Mouse (Mus musculus) T-cell, adult 2 months (primary cell): Measurements from ENCODE around the gene Lfng.

ENCODE experiments used
- DNase-seq: peaks from one replicate; pipeline ENCODE4 v3.0.0; 2022; ENCODE audit warnings: low spot score

The Lfng gene

DNA sequence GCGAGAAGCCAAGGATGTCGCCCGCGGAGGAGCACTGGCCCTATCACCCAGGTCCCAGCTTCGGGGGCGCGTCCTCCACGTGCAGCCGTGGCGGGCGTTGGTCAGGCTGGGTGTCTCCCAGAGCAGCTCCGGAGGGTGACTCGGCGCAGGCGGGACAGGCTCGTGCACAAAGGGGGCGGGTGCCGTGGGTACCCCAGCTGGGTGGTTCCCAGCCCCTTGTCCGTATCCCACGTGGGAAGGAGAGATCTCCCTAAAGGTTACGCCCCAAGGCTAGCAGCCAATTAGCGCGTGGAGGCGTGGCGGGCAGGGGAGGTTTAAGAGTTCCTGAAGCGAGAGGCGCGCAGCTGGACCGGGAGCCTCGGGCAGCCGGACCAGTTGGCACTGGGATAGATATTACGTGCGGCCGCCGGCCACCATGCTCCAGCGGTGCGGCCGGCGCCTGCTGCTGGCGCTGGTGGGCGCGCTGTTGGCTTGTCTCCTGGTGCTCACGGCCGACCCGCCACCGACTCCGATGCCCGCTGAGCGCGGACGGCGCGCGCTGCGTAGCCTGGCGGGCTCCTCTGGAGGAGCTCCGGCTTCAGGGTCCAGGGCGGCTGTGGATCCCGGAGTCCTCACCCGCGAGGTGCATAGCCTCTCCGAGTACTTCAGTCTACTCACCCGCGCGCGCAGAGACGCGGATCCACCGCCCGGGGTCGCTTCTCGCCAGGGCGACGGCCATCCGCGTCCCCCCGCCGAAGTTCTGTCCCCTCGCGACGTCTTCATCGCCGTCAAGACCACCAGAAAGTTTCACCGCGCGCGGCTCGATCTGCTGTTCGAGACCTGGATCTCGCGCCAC is at the start of gene Lfng:
TSS of gene Lfng (plus strand) at position 320 of the 835 bp plus-strand sequence.
- DNase-seq, result peak; percentile 81

DNA sequence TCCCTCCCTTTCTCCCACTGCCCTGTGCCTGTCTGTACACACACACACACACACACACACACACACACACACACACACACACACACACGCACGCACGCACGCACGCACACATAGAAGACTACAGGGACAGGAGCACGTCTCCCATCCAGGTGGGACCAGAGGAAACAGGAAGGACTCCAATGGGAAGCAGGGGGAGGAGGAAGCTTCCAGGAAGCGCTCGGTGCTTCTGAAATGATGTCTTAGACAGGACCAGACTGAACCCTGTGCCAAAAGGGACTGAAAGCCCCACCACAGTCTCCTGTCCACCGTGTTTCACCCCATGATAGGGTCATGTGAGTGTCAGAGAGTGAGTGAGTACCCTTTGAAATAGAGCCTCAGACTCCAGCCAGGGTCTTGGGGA is 44.5 kb upstream of the Lfng start:
- no peak for DNase-seq

DNA sequence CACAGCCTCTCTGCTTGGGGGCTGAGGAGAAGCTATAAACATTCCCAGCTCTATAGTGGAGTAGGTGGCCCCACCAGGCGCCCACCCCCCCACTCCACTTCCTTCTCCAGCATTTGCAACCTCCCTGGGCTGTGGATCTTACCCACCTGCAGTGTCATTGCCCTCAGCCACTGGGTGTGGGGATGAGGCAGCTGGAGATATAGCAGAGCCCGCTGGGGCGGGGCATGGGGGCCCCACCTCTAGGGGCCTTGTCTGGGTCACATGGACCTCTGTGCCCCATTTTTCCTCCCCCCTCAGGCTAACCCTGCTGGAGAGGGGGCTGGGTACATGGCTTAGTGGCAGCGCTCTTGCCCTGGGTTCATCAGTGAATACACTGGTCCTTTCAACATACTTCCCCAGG is 42.2 kb upstream of the Lfng start, which contains the start of gene Grifin:
TSS of gene Grifin (minus strand) at position 176 of the 400 bp plus-strand sequence.
- no peak for DNase-seq

DNA sequence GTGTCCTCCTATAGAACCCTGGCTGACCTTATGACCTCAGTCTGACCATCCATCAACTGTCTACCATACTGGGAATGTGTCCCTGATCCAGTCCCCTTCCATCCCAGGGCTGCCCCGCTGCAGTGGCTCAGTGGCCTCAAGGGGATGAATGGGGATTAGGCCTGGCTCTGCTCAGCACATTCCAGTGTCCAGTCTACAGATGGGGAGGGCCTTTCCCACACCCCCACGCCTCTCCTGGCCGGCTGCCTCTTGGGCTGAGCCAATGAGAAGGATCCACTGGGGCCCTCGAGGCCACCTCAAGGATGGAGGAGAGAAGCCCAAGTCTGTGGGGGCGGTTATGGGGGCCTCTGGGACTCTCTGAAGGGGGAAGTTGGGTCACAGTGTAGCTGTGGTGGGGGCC is 41.7 kb upstream of the Lfng start:
- no peak for DNase-seq

DNA sequence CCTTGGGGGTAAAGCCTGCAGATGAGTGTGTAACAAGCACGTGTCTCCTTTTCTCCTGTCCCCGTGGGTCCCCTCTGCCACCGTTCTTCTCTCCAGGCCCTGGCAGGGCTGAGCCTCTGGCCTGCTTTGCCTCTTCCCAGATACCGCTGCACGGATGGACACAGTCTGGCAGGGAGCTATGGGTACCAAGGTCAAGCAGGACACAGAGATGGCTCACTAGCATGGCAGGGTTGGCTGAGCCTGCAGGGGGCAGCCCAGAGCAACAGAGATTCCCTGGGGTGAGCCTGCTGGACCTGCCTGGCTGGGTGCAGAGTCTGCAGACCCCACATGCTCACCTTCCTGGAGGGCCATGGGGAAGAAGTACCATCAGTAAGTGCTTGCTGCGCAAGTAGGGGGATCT is 41.3 kb upstream of the Lfng start:
- DNase-seq, result peak; percentile 46

DNA sequence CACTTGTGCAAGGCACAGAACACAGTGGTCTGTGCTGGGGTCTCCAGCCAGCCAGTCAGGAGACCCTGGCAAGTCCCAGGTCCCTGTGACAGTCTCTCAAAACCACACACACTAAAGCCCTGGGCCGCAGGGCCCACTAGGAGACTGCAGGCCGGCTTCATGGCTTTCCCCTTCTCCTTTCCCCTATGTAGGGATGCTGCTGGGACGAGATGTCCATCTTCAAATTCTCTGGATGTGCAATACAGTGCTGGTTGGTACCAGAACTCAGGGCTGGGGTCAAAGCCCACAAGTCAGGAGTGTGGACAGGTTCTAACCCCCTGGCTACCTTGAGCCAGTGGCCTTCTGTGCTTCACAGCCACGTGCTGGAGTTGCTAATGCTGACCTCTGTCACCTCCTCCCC is 40.8 kb upstream of the Lfng start:
- DNase-seq, result no peak

DNA sequence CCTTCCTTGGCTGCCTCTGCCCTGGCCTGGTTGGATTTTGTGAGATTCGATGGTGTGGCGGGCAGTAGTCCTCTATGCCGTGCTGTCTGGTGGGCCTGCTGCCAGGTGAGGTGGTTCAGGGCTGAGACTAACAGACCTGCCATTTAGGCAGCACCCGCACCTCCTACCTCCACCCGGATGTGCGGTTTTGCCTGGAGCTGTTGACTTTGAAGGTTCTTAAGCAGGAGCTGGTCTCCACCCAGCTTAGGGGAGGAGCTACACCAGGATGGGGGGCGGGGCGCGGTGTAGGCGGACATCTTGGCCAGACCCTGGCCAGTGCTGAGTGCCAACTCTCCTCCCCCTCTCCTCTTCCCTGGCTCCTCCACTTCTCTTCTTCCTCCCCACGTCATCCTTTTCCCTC is 39.8 kb upstream of the Lfng start:
- peak; percentile 92 for DNase-seq

DNA sequence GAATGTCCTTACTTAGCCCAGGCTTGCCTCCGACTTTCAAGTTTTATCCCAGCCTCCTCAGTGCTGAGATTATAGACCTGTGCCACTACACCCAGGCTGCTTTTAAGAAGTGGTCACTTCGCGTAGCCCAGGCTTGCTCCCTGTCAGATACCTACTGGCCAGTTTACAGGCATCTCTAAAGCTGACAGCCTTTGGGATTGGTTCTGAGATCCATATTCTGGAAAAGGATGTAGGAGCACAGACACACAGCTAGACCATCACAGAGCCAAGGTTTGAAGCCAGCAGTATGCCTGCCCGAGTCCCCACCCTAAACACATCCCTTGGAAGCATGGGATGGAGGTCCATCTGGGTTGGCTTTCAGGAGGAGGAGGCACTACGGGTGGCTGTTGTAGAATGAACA is 39.4 kb upstream of the Lfng start:
- DNase-seq, result no peak

DNA sequence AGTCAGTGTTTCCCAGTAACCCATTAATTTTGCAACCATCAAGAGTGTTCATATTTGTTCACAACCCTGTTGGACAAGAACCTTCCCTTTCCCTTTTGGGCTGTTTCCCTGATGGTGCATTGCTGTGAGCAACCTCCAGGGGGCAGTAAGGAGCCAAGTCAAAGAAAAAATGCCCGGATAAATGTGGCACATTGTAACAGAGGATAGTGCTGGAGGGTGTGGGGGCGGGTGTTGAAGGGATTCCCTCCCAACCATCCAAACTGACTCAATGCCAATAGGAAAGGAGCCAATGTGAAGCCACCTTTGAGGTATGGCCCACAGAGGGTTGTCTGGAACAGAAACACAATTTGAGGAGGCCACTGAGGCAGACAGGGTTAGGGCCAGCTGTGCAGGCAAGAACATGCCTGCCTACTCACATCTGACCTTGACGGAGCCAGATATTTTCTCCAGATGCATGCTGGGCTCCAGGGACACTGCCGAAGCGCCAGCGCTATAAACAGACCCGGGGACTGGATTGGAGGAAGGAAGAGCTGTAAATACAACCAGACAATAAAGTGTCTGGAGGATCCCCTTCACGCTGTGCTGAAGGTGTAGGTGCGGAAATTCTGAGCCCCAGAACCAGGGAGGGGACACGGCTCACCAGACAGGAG is 38.7 kb upstream of the Lfng start:
- DNase-seq, result peak; percentile 70

DNA sequence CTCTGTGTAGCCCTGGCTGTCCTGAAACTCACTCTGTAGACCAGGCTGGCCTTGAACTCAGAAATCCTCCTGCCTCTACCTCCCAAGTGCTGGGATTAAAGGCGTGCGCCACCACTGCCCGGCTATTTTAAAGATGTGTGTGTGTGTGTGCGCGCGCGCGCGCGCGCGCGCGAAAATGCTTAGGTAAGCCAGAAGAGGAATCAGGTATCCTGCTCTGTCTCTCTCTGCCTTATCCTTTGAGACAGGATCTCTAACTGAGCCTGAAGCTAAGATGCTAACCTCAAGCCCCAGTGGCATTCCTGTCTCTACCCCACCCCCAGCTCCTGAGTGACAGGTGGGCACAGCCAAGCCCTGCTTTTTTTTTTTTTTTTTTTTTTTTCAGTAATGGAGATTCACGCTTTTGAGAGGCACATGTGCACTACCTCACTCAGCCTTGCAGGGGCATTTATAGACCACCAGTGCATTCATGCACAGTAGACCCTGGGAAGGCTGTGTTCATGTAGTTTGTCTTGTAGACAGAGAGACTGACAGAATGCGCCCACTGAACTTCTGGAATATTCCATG is 38.0 kb upstream of the Lfng start:
- DNase-seq, result no peak

DNA sequence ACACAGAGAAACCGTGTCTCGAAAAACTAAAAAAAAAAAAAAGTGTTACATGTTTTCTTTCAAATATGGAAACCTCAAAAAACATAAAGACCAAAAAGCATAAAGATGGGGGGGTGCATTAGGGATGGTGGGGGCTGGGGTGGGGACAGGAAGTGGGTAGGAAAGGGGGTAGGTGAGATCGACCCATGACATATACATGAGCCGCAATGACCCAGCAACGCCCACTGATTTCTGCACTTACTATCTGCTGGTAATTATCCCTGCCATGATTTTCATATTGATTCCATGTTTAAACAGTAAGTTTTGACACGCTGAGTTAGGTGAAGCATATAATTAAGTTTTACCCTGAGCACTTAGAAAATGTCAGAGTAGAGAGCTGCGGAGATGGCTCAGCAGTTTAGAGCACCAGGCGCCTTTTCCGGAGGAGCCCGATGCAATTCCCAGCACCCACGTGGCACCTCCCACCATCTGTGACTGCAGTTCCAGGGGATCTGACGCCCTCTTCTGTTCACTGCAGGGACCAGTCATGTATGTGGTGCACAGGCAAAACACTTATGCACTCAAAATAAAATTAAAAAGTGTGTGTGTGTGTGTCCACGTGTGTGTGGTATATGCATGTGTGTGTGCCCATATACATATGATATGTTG is 36.8 kb upstream of the Lfng start:
- peak; percentile 59 for DNase-seq

DNA sequence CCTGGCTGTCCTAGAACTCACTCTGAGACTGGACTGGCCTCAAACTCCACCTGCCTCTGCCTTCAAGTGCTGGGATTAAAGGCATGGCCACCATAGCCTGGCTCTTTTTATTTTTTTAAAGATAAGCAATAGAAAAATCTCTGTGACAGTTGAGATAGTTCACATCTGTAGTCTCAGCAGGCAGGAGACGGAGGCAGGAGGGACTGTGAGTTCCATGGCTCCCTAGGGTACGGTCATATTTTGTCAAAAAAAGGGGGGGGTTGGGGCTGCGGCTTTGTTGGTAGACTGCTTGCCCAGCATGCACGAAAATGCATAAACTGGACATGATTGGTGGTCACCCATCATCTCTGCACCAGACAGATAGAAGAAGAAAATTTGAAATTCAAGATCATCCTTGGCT is 35.9 kb upstream of the Lfng start:
- no peak for DNase-seq

DNA sequence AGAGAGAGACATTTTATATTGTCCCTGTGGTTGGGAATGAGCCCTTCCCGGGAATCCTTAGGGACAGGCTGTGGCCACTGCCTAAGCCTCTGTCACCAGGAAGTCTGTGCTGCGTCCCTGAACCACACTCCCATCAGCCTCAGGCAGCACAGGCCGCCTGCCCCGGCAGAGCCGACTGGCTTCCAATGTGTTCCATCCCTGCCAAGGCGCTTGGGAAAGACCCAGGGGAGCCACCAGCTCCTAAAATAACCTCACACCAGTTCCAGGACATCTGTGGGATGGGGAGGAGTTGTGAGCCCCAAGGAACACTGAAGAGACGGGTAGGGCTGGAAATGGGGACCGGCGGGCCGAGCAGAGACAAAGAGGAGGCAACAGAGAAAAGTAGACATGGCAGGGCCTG is 35.4 kb upstream of the Lfng start:
- no peak for DNase-seq

DNA sequence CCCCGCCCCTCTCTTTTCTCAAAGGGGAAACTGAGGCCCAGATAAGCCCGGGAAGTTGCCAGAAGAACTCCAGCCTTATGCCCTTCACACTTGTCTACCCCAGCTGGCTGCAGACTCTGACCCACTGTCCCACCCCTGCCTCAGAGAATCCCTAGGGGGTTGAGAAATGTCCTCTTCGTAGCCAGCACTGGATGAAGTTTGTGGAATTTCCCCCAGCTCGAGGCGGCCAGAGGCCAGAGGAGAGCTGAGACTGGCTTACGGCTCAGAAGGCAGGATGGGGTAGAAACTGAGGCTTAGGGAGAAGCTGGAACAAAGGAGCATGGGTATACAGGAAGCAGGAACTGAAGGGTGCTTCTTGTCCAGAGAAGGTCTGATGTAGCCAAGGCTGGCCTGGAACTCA is 34.5 kb upstream of the Lfng start:
- DNase-seq, result no peak

DNA sequence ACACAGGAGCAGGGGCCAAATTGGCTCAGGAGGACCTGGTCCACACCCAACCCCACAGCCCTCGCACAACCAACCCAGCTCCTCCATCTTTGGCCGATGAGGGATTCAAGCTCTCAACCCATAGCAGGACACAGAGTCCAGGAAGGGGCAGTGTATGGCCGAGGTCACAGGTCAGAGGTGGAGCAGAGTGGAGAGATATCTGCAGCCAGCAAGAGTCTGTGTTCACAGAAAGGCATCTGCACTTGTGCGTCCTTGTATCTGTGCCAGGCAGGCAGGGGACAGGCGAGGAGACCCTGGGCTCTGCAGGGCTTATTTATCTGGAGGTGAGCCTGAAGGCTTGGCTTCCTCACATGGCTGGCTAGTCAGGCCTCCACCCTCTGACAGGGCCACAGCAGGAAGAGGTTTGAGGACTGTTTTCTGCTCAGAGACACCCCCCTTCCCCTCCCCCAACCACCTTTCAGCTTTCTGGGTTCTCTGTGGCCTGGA is 31.7 kb upstream of the Lfng start:
- DNase-seq, result peak; percentile 76

DNA sequence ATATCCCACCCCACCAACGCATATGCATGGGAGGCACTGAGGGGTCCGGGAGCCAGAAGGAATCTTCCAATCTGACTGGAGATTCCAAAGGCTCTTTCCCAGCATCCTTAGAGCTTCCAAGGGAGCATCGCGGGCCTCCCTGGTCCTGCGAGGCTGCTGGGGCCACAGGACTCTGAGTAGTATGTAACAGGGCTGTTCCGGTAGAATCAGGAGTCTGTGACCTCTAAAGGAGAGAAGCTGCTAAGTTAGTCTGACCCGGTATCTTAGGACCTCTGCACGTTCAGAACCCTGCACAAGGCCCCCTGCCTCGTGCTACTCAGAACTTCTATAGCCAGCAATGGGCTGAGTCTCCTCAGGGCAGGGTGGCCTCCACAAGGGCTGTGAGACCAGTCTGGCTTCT is 27.9 kb upstream of the Lfng start:
- DNase-seq, result no peak

DNA sequence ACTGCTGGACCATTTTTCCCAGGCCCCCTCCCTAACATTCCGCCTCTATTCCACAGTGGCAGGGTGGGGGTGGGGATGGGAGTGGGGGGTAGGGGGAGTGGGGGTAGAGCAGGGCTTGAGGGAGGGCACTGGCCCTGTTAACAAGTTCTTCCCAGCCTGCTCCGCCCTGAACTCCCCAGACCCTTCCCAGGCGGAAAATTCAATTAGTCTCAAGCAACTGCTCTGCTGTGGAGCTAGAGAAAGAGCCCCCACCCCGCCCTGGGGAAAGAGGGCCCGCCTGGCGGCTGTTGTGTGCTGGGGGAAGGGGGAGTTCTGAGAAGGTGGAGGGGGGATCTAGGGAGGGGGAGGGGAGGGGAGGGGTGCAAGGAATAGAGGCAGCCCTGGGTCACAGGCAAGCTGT is 27.3 kb upstream of the Lfng start:
- no peak for DNase-seq

DNA sequence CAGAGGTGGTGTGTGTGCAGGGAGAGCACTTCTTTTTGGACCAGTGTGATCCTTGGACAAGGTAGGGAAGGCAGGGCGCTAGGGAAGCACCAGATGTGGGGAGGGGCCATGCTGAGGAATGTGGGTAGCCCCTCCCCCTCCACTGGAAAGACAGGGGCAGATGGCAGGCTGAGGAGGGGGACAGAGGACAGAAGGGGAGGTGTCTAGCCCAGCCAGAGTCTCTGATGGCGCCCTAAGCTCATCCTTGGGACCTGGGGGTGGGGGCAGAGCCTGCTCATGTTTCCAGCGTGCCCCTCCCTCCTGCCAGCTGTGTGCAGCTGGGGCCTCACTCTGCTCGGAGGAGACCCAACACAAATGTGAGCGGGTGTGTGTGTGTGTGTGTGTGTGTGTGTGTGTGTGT is 25.6 kb upstream of the Lfng start:
- no peak for DNase-seq

DNA sequence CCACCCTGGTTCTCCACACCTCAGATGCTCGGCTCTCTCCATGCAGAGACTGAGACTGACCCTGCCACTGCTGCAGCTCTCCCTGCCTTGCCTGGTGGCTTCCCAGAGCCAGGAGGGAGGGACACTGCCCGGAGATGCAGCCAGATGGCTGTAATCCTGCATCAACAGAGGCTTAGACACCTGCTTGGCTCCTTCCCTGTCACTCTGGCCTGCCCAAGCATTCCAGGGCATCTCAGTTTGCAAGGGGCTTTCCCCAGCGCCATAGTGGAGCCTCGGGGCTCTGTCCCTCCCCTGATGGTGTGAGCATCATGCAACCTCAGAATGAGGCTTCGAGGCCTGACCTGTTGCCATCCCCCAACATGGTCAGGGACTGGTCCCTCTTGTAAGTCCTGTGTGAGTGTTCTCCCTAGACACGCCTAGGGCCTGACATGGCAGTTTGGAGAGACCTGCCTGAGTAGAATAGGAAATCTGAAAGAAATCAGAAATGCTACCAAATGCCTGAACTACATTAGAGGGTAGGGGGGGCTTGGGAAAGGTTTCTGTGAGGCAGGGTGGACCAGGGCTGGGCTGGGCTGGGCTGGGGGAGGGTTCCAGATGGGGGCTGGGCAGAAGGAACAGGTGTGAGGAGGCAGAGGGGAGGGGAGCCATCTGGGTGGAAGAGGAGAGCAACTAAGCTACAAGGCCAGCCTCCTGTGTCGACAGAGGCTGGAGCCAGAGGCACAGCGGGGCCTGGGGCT is 24.0 kb upstream of the Lfng start:
- DNase-seq, result no peak

DNA sequence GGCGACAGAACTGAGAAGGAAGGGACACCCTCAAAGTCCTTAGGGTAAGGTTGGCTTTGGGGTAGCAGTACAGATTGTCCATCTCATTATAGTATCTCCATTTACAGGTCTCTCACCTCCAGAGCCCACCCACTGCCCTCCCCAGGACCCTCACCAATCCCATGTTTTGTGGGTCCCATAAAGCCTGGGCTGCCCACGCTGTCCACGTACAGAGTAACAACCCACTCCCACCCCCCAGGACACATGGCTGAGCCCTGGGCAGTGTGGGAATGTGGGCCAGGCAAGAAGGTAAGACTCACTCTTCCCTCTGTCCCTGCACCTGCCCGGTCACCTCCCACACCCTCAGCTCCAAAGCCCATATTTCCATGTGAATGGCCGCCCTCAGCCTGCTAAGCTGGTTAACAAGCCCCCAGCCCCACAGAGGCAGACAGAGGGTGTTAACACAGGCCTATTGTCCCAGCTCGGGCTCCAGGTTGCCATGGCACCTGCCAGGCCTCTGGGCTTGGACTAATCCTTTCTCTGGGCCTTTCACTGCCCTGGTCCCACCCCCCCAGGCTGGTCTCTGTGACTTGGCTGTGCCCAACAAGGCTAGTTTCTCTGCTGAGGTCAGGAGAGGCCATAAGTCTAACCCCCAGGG is 23.3 kb upstream of the Lfng start:
- DNase-seq, result no peak

DNA sequence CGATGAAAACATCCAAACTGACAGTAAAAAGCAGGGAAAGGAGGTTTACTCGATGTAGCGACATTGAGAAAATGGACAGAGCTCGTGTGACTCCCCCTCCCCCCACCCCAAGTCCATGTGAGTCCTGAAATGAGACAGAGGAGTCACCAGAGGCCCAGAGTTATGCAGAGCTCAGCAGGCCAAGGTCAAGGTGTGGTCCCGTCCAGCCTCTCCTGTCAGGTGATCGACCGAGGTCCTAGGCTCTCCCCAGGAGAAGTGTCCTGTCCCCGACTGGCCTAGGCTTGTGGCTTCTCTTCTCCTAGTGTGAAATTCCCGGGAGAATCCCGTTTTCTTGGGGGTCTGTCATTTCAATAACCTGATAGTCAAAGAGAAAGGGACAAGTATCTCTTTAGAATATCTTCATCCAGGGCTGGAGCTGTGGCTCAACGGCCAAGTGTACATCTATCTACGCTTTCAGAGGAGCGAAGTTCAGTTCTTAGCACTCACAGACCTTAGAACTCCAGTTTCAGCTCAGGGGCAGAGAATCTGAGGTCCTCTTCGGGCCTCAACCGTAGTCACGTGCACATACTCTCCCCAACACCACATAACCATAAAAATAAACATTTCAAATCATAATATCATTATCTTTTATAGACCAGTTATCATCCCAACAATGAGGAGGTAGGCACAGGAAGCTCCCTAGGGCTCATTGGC is 17.9 kb upstream of the Lfng start:
- DNase-seq, result no peak
